Mouse (Mus musculus) myocyte (in vitro differentiated cells): Measurements from ENCODE around the gene Mylk3.

ENCODE experiments used
- CEBPB ChIP-seq: IDR thresholded peaks from 2 replicates; pipeline ENCODE4 v1.6.1; 2011; ENCODE audit warnings: mild to moderate bottlenecking, moderate library complexity; ENCODE audit not compliant: poor library complexity, insufficient read depth, severe bottlenecking
- E2F4 ChIP-seq: IDR thresholded peaks from one replicate; pipeline ENCODE4 v1.6.1; 2011; ENCODE audit warnings: mild to moderate bottlenecking, control low read depth, moderate library complexity; ENCODE audit not compliant: insufficient read depth
- MAX ChIP-seq: IDR thresholded peaks from one replicate; pipeline ENCODE4 v1.6.1; 2011; ENCODE audit warnings: low read depth, mild to moderate bottlenecking, control low read depth
- MYOD1 ChIP-seq, 3 experiments: IDR thresholded peaks; one replicate each; pipeline ENCODE4 v1.6.1; 2011; ENCODE audit warnings: control low read depth in 2 of 3, low read depth in 2 of 3, mild to moderate bottlenecking in 2 of 3, moderate library complexity in 1 of 3; ENCODE audit not compliant: insufficient read length in 2 of 3, control insufficient read depth in 1 of 3
- POLR2A ChIP-seq: IDR thresholded peaks from one replicate; pipeline ENCODE4 v1.6.1; 2011; ENCODE audit warnings: low read depth, mild to moderate bottlenecking, control low read depth, moderate library complexity; ENCODE audit not compliant: insufficient read length
- POLR2AphosphoS2 ChIP-seq: IDR thresholded peaks from one replicate; pipeline ENCODE4 v1.6.1; 2011; ENCODE audit warnings: low read depth, control low read depth; ENCODE audit not compliant: insufficient read length
- TCF12 ChIP-seq: IDR thresholded peaks from one replicate; pipeline ENCODE4 v1.6.1; 2011; ENCODE audit warnings: mild to moderate bottlenecking, control low read depth; ENCODE audit not compliant: poor library complexity, insufficient read depth, severe bottlenecking
- USF1 ChIP-seq: IDR thresholded peaks from one replicate; pipeline ENCODE4 v1.6.1; 2011; ENCODE audit warnings: low read depth, mild to moderate bottlenecking, control low read depth, moderate library complexity

GRCm38 (mm10) chr8:85302931-85303330, 83.2 kb downstream of the Mylk3 start:
- TF ChIP-seq MAX: no peak
- no peak for TF ChIP-seq POLR2AphosphoS2
- TF ChIP-seq E2F4: no peak
- TF ChIP-seq POLR2A: no peak
- TF ChIP-seq CEBPB: no peak
- TF ChIP-seq USF1: no peak
- no peak for TF ChIP-seq MYOD1 (IDR thresholded peaks at IDR 0.05; ENCODE audit: control insufficient read depth in 1 of 3, insufficient read length in 2 of 3, low read depth in 2 of 3)
- TF ChIP-seq TCF12: no peak
